Mouse (Mus musculus) forelimb bud, embryonic 11.5 days (tissue): ENCODE results near the gene Gipc2.
"Not testable (repeated sequence)": the region's sequence is repeated elsewhere in the genome, so short reads cannot be mapped to it uniquely, and the experiment has no call there.

Source experiments
- DNase-seq: peaks from one replicate; pipeline ENCODE4 v3.0.0-alpha.2; 2012; ENCODE audit warnings: low read depth, low spot score

The Gipc2 gene

DNA sequence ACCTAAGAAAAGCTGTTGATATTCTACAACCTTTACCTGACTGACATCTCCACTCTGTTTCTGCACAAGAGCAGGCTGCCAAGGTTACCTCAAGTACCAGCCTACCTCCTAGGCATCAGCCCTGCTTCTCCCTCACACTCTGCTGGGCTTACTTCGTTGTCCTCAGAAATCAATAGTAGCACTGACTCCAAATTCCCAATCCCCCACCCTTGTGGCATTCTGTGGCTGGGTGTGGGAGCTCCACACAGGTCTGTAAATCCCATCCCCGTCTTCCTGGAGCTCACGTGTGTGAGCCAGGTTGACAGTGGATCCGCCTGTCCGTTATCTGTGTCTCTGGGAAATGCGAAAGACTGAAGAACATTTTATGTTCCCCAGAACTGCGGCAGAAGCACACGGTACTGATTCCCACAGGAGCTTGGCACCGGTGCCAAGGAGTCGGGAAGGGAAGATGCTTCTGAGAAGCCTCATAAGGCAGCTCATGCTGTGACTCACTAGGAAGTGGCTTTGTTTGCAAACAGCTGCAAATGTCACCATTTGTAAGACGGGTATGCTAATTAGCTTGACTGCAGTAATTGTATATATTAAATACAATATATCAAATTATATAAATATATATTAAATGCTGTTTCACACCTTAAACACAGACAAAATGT lies 10.6 kb downstream of the Gipc2 start:
- DNase-seq: no peak

DNA sequence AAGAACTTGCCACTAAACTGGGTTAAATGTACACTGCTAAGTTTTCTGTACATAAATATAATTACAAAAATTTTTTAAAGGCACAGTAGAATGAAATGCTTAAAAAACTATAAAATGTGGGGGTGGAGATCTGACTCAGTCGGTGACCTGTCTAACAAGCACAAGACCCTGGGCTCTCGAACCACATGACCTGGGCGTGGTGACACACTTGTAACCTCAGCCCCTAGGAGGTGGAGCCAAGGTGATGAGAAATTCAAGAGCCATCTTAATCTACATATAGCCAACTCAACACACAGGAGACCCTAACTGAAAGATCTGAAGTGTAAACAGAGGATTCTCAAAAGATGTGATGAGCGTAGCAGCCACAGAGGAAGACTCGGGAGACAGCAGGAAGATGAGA lies 11.9 kb downstream of the Gipc2 start:
- no peak for DNase-seq

DNA sequence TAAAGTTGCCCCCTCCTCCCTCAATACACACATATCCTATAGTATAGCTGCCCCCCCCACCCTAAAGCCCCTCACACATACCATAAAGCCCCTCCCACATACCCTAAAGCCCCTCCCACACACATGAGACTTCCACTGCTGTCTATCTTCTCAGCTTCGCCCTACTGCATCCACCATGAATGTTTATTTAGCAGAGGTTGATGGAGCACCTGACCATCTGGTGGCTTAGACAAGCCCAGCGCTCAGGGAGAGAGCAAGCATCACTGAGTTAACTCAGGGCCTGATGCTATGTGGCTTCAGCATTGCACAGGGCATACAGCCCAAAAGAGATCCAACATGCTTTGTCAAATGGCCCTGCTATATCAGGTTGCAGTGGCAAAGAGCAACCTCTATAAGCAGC lies 12.9 kb downstream of the Gipc2 start:
- DNase-seq: no peak

DNA sequence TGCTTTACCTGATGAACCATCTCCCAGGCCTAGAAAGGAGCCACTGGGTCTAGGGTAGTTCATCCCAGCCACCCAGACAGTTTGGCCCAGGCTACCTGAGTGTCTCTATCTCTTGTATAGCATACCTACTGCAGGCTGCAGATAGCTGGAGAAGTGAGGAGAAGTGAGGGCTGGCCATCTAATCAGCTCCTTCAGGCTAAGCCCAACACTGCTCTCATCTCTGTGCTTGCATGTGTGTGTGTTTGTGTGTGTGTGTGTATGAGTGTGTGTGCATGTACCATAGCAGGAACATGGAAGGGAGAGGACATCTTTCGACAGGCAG lies 13.6 kb downstream of the Gipc2 start:
- no peak for DNase-seq

DNA sequence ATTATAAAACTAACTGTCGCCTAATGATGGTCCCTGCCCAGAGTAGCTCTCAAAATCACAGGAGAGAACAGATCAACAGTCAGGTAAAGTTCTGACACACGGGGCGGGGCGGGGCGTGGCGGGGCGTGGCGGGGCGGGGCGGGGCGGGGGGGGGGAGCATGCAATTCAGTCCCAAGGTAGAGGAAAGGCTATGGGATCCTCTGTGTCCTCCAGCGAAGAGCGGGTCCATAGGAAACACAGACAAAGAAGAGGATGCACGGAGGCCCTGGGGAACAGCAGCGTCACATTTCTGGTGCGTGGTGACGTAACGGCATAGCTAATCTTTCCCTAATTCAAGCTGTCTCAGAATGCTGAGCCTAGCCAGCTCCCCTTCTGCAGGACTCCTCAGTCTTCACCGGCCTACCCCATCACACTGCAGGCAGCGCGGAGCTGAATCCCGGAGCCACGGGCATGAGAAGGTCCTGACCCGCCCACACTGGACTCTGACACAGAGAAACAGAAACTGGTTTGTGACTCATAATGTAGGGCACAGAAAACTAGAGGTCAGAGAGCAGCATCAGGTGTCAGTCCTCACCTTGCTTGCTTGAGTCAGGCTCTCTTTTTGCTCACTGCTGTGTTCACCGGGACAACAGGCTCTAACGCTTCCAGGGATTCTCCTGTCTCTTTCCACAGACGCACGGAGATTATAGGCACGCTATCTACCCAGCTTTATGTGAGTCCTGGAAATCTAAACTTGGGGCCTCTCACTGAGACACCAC lies 14.1 kb downstream of the Gipc2 start:
- DNase-seq: no peak

DNA sequence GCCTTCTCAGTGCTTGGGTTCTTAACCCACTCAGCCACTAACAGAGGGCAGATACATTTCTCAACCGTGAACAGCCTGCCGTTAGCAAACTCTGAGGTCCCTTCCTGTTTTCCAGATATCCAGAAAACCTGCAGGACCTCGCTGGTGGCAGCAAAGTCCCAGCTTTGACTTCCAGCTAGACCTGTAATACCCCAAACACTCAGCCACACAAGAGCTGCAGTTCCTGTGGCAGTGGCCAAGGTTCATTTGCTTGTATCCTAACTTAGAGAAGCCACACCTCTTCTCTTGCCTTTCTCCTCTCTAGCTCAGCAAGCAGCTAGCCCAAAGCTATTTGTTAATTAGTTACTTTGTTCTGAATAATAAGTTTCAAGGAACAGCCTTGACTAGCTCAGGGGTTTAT lies 16.2 kb downstream of the Gipc2 start:
- DNase-seq: no peak

DNA sequence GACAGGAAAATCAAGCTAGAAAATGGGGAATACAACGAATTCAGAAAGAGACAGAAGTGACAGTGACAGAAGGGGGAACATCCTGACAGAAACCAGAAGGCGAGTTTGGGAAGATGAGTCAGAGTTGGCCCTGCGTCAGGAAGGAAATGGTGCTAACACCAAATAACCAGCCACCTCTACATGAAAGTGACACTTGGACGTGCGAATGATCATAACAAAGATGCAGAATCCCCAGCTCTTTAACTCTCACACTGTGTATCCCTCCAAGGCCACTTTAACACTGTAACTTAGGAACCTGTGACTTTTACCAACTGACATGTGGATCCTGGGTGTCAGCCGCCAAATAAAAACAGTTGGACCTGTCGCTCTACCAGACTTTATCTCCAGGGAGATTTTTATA lies 16.6 kb downstream of the Gipc2 start:
- DNase-seq: no peak

DNA sequence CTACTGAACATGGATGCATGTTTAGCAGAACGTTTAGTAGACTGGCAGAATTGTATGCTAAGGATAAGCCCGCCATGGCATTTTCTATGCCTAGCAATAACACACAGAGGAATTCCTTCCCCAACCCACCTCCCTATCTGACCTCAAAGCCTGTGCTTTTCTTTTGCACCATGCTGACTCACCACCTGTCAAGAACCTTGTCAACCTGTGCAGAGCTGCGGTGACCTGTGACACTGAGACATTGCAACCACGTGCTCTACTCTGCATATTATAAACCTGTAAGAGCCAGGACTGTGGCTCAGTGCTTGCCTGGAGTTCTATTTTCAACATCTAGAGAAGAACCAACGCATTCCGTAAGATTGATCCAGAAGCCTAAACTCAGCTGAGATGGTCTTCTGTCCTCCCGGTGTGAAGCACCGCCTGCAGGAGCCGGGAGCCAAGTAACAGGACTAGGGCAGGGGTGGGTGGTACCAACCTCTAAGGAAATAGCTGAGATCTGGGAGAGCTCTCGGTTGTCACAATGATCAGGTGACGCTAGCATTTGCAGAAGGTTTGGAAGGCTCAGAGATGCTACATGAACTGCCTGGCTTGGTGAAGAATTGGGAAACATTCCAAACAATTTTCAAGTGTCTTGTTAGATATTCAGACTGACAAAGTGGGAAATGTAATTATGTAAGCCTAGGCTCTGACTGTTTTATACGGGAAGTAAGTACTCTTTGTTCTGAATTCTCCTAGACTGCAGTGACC lies 18.8 kb downstream of the Gipc2 start:
- no peak for DNase-seq

DNA sequence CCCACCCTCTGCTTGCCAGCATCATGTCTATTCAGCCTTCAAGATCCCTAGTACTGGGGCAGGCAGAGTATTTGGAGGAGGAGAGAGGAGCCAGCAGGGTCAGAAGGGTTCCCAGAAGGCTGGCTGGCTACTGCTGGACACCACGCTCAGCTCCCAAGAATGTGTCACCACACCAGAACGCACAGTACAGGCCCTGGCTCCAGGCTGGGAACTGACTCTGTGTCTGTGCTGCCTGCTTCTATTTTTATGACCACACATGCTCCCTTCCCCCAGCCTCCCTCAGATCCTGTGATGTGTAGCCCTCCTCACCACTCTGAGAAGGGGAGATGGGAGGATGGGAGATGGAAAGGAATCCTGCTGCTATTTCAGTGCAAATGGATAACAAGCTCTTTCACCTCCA lies 20.8 kb downstream of the Gipc2 start:
- no peak for DNase-seq

DNA sequence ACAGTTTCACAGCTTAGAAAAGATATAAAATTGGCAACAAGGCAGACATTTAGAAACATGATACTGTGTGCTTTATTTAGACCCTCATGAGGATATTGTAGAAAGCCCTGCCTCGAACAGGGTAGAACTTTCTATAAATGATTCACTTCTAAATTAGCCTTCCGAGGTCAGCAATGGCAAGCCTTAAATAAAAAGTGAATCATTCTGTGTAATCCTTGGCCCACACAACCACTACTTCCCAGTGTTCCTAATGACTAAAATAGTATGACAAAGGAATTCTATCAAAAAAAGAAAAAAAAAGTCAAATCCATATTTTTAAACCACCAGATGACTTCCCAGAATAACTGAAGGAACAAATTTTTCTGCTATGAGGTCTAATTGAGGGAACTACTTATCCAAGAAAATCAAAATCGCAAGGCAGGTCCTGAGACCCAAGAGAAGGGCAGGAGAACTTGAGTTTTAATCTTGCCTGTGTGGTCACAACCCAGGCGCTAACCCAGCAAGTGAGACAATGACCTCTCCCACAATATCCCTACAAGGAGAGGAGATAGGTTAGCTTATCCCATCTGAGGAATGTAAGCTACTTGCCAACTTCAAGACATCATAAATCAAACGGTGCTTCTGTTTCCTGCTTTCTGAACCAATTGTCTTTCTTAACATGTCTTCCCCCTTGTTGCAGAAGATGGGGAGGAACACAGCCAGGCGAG lies 22.9 kb downstream of the Gipc2 start:
- DNase-seq: no peak

DNA sequence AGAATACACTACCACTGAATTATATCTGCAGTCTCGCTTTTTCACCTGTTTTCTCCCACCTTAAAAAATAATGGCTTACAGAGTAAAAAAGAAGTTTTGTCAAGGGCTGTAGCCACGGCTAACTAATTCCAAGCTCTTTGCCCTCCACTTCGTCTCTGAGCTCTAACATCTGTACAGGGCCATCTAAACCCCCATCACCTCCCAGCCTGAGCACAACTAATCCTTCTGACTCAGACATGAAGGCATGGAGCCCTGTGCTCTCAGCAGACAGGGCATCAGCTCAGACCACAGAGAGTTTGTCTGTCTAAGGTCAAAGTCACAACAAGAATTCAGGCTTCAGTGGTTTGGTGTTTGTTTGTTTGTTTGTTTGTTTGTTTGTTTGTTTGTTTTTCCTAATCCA lies 23.9 kb downstream of the Gipc2 start:
- no peak for DNase-seq

DNA sequence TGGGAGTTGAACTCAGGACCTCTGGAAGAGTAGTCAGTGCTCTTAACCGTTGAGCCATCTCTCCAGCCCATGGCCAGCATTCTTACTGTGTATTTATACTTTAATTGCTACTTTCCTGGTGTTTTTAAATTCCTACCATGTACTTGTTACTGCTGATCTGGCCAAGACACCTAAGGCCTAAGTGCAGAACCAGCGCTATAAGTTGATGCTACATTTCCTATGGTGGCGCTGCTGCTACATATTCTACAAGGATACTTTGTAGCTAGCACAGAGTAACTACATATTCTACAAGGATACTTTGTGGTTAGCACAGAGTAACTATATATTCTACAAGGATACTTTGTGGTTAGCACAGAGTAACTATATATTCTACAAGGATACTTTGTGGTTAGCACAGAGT lies 26.7 kb downstream of the Gipc2 start:
- not testable (repeated sequence) for DNase-seq

DNA sequence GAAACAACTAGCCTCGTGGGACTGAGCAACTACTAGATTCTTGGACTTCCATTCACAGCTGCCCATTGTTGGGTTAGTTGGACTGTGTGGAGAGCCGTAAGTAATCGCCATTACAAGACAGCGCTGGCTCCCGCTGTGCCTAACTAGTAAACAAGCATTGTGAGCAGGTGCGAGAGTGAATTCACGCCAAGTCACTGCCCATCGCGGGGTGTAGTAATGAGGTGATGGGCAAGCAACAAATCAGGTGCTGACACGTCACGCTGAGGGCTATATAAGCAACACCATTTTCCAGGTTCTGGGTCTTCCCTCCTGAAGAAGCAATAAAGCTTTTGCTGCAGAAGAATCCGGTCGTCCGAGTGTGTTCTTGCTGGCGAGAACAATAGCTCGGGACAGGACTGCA lies 29.9 kb downstream of the Gipc2 start:
- DNase-seq: not testable (repeated sequence)

DNA sequence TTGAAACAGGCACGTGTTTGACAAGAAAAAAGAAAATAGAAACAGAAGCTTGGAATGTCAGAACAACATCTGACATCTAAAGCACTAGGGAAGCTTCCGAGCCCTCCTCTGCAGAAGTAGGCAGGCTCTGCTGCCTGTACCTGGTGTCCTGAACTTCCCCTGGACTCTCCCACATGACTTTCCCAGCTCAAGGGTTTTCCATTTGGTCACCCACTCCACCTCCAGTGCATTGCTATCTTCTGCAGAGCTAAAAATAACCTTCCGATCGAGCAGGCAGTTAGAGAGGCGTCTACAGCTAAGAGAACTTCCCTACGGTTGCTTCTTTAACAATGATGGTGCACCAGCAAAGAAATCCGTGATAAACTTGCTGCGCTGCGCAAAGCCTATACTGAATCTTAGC lies 32.4 kb downstream of the Gipc2 start:
- DNase-seq: no peak

DNA sequence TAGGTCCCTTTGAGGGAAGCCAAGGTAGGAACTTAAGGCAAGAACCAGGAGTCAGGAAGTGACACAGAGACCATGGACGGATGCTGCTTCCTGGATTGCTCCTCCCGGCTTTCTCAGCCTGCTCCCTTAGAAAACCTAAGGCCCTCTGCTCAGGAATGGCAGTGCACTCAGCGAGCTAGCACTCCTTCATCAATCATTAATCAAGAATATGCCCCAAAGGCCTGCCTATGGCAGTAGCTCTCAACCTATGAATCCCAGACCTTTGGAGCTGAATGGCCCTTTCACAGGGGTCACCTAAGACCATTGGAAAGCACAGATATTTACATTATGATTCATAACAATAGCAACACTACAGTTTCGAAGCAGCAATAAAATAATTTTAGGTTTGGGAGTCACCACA lies 35.1 kb downstream of the Gipc2 start:
- no peak for DNase-seq

DNA sequence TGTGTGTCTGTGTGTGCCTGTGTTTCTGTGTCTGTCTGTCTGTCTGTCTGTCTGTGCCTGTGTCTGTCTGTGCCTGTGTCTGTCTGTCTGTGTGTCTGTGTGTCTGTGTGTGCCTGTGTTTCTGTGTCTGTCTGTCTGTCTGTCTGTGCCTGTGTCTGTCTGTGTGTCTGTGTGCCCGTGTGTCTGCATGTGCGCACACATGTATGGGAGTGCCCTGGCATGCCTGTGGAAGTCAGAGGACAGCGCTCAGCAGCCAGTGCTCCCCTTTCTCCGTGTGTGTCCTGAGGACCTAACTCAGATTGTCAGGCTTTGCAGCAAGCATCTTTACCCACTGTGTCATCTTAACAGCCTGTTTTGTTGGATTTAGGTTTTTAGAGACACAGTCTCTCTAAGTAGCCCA lies 36.6 kb downstream of the Gipc2 start:
- not testable (repeated sequence) for DNase-seq

DNA sequence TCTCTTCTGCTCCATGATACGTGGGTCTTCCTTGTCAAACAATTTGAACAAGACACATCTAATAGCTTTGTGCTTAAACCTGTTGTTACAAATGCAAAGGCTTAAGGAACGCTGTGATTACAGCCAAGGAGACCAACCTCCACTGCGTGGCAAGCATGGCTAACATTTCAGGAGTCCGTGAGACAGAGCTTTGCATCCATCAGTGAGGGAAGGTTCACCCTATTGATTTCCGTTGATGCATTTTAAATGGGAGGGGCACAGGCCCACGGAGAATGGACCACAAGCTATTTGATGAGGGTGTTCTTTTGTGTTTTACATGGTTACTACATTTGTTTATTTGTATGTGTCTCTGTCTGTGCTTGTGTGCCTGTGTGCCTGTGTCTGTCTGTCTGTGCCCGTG lies 37.4 kb downstream of the Gipc2 start:
- DNase-seq: no peak

DNA sequence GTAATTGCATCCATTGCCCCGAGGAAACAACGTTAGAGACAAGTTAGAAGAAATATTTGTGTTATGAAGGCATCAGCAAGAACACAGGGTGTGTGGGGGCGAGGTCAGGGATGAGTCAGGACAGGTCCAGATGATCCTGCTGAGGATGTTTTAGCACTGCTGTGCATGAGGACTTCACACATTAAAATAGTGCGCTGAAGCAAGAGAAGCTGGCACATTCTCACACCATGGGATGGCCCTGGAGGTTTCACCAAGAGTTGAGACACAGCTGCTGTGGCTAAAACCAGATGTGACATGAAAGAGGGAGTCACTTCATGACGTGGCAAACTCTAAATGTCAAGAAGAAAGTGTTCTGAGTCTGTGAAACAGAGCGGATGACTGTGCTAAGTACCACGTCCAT lies 38.9 kb downstream of the Gipc2 start:
- no peak for DNase-seq

DNA sequence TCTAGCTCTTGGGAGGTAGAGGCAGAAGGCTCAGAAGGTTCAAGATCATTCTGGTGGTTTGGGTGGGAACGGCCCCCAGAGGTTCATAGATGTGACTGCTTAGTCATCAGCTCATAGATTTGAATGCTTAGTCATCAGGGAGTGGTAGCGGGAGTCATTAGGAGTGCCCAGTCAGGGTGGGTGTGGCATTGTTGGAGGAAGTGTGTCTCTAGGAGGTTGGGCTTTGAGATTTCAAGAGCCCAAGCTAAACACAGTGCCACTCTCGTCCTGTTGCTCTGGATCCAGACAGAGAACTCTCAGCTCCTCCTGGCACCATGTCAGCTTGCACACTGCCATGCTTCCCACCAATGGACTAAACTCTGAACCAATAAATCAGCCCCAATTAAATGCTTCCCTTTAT lies 43.3 kb downstream of the Gipc2 start:
- no peak for DNase-seq

DNA sequence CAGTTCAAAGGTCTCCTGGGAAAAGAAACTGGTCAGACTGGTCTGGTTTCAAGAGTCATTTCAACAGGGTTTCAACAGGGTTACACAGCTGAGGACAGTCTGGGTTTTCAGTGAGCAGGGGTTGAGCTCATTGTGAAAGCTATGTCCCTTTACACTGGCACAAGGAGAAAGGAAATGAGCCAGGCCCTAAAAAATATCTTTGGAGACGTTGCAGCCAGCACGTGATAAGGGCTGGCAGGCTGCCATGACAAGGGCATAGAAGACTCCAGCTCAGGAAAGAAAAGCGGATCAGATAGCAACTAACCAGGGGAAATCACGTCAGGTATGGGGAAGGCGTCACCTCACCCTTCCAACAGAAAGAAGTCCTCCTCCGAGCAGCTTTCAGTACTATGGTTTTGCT lies 43.9 kb downstream of the Gipc2 start:
- DNase-seq: no peak

DNA sequence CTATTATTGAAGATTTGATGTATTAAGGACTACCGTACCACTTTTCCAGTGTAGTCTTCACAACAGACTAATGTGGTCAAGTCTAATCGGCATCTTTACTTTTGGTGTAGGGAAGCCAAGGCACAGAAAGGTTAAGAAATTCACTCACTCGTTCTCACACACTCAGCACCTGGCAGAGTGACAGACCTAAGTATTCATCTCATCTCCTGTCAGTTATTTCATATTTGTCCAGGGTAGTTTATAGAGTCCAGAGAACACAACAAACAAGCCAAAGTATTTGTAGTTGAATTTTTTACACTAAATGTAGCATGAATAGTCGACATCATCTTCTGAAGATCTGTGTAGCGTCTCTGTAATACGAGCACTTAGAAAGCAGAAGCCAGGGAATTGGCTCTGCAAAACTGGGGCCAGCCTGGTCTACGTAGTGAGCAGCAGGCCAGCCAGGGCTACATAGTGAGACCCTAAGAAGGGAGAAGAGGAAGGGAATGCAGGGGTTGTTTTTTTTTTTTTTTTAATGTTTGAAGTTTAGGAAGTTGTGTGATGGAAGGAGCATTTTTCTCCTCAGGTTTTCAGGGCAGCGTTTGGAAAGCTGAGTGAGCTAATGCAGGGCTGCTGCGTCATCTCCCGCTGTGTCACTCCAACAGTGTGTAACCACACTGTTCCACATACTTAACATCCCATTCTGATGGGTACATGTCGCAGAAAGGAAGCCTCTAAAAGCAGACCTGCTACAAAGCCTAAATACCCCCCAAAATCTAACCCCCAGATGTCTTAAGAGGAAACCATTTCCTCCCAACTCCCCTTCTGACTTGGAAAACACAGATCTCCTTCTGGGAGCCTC lies 44.6 kb downstream of the Gipc2 start:
- DNase-seq: no peak

DNA sequence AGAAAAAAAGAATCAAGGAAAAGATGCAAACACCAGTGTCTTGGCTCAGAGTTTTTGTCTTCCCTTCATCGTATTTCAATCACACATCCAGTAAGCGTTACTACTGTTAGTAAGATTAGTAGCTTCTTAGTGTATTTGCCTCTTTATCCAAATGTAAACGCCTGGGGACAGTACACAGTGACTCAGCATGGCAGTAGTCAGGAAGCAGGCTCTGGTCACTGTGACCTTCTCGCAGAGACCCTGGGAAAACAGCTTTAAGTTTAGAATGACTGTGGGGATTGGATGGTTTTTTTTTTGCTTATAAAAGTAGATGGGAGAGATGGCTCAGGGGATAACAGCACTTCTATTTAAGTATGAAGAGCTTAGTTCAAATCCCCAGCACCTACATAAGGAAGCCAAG lies 46.0 kb downstream of the Gipc2 start:
- no peak for DNase-seq
